Mouse (Mus musculus) cerebellum, adult 2 months (tissue): ENCODE data around the gene Nr2f6. TPM values are rescaled to one million over a fixed set of nuclear protein-coding genes. Genes with fewer than 3 reads are reported as not detected.

ENCODE experiments used
- DNase-seq, 2 experiments: peaks; one replicate each; pipeline ENCODE4 v3.0.0; 2021
- H3K27ac ChIP-seq: fragments of 200-500 bp; 2 replicates; pipeline ENCODE4 v1.5.1; 2012; ENCODE audit warnings: low read length, control low read depth, inconsistent platforms; ENCODE audit not compliant: insufficient read depth
- H3K27me3 ChIP-seq: fragments of 200-500 bp; 2 replicates; pipeline ENCODE4 v1.6.1; 2012; ENCODE audit warnings: inconsistent platforms, mild to moderate bottlenecking, low read length, moderate library complexity; ENCODE audit not compliant: control insufficient read depth, insufficient read depth
- H3K4me1 ChIP-seq: fragments of 200-500 bp; 2 replicates; pipeline ENCODE4 v1.6.1; 2011; ENCODE audit warnings: low read length; ENCODE audit not compliant: control insufficient read depth, insufficient read depth
- H3K4me3 ChIP-seq: fragments of 200-500 bp; replicated peaks from 2 replicates; pipeline ENCODE3; 2011; ENCODE audit warnings: mild to moderate bottlenecking, low read depth, low read length, control low read depth; ENCODE audit not compliant: insufficient read depth
- CTCF ChIP-seq: fragments of 200-500 bp; IDR thresholded peaks from 2 replicates; pipeline ENCODE4 v1.5.1; 2011; ENCODE audit warnings: low read depth, mild to moderate bottlenecking, control low read depth, low read length, moderate library complexity, borderline replicate concordance; ENCODE audit not compliant: insufficient read depth
- POLR2A ChIP-seq: fragments of 200-500 bp; IDR thresholded peaks from 2 replicates; pipeline ENCODE4 v1.6.1; 2011; ENCODE audit warnings: low read length, control low read depth, borderline replicate concordance; ENCODE audit not compliant: insufficient read depth
- WGBS: fragments of 180-500 bp; shearing (Covaris S2); methylation state at CpG from one replicate; pipeline ENCODE4 v1.1.7; 2018; 5-methylcytosine and 5-hydroxymethylcytosine counted together
- polyA plus RNA-seq: library from polyadenylated mRNA; depleted of rRNA; stranded (reverse); fragments of >200 nt; gene quantifications from 2 replicates; pipeline ENCODE4 v1.2.3, GENCODE M21; 2012

Gene Nr2f6
- polyA plus RNA-seq, 1 experiment, result 53.0 TPM

- TF ChIP-seq CTCF (no peak), POLR2A (peak; percentile 81; the same call in 1 of the 2 replicates)
- peak within 1 kb of the TSS; percentile 77 for H3K4me3 ChIP-seq
- under 1% methylated on average over 34 of the region's 34 CpGs for WGBS
- peak; percentile 93 to 98 for DNase-seq
- peak within 1 kb of the TSS; percentile 80 for H3K27ac ChIP-seq
- 0 out of 2 replicates have a peak, but pooled peaks cover 3% of the 10 kb centered on the region for H3K4me1 ChIP-seq
- H3K27me3 ChIP-seq, result no peaks in the 10 kb centered on the region
Measured at GRCm38 (mm10) chr8:71396639-71397305, 15.0 kb upstream of the Nr2f6 start, which contains the start of gene Babam1. Gene Babam1 (plus strand): TSS chr8:71396861.

- Histone ChIP-seq H3K27me3 (no peaks in the 10 kb centered on the region), H3K4me3 (peak within 1 kb of the TSS; percentile 77), H3K4me1 (0 out of 2 replicates have a peak, but pooled peaks cover 3% of the 10 kb centered on the region), H3K27ac (peak within 1 kb of the TSS; percentile 80)
- WGBS, result 90% methylated on average over 9 of the region's 9 CpGs
- DNase-seq, result peak in 1 of 2 experiments; percentile 32
- TF ChIP-seq POLR2A (no peak), CTCF (no peak)
Measured at GRCm38 (mm10) chr8:71395629-71396028, 13.9 kb upstream of the Nr2f6 start, which contains the start of gene Ushbp1. Gene Ushbp1 (minus strand): TSS chr8:71395802.

GRCm38 (mm10) chr8:71395071-71395470, 13.3 kb upstream of the Nr2f6 start:
- peak in 1 of 2 experiments; percentile 17 for DNase-seq
- Histone ChIP-seq H3K4me3 (no peak overlapping the region), H3K27ac (no peak overlapping the region), H3K4me1 (0 out of 2 replicates have a peak, but pooled peaks cover 3% of the 10 kb centered on the region), H3K27me3 (no peaks in the 10 kb centered on the region)
- 86% methylated on average over 10 of the region's 10 CpGs for WGBS
- TF ChIP-seq POLR2A (no peak), CTCF (no peak)

GRCm38 (mm10) chr8:71394481-71394880, 12.7 kb upstream of the Nr2f6 start:
- DNase-seq, result peak in 1 of 2 experiments; percentile 11
- WGBS, result 78% methylated on average over 7 of the region's 7 CpGs
- Histone ChIP-seq H3K27ac (no peak overlapping the region), H3K4me1 (0 out of 2 replicates have a peak, but pooled peaks cover 3% of the 10 kb centered on the region), H3K27me3 (no peaks in the 10 kb centered on the region), H3K4me3 (no peak overlapping the region)
- TF ChIP-seq CTCF (no peak), POLR2A (no peak)

GRCm38 (mm10) chr8:71392871-71393270, 11.1 kb upstream of the Nr2f6 start:
- peaks cover 3% of the 10 kb centered on the region; the same call in 1 of the 2 replicates for H3K4me1 ChIP-seq
- peak in 1 of 2 experiments; percentile 6 for DNase-seq
- H3K27ac ChIP-seq, result no peak overlapping the region
- no peak overlapping the region for H3K4me3 ChIP-seq
- H3K27me3 ChIP-seq, result no peaks in the 10 kb centered on the region
- TF ChIP-seq POLR2A (no peak), CTCF (no peak)
- WGBS, result 10% methylated on average over 3 of the region's 3 CpGs

- no peak overlapping the region for H3K27ac ChIP-seq
- H3K27me3 ChIP-seq, result no peaks in the 10 kb centered on the region
- TF ChIP-seq POLR2A, result no peak
- no peak for TF ChIP-seq CTCF
- 79% methylated on average over 5 of the region's 5 CpGs for WGBS
- peak in 1 of 2 experiments; percentile 2 for DNase-seq
- H3K4me3 ChIP-seq, result no peak overlapping the region
- H3K4me1 ChIP-seq, result no peaks in the 10 kb centered on the region; the same call in 1 of the 2 replicates
Measured at GRCm38 (mm10) chr8:71392391-71392790, 10.6 kb upstream of the Nr2f6 start.

- TF ChIP-seq CTCF (no peak), POLR2A (no peak)
- H3K27ac ChIP-seq, result no peak overlapping the region
- no peak overlapping the region for H3K4me3 ChIP-seq
- no peaks in the 10 kb centered on the region; the same call in 1 of the 2 replicates for H3K4me1 ChIP-seq
- DNase-seq, result peak in 1 of 2 experiments; percentile 0
- H3K27me3 ChIP-seq, result no peaks in the 10 kb centered on the region
- 87% methylated on average over 2 of the region's 2 CpGs for WGBS
Measured at GRCm38 (mm10) chr8:71391696-71392095, 9.9 kb upstream of the Nr2f6 start.

GRCm38 (mm10) chr8:71388267-71388666, 6.5 kb upstream of the Nr2f6 start:
- no peaks in the 10 kb centered on the region for H3K27me3 ChIP-seq
- DNase-seq, result no peak
- no peaks in the 10 kb centered on the region; the same call in 1 of the 2 replicates for H3K4me1 ChIP-seq
- no peak for TF ChIP-seq CTCF
- no peak for TF ChIP-seq POLR2A
- H3K27ac ChIP-seq, result no peak overlapping the region
- no peak overlapping the region for H3K4me3 ChIP-seq
- 79% methylated on average over 1 of the region's 1 CpGs for WGBS
